Mouse (Mus musculus) kidney, adult 2 months (tissue): ENCODE measurements around the gene Slc25a47.

ENCODE experiments used
- CTCF ChIP-seq: fragments of 200-500 bp; conservative IDR thresholded peaks from 2 replicates; pipeline ENCODE4 v1.5.1; 2011; ENCODE audit warnings: low read depth, mild to moderate bottlenecking, control low read depth, low read length, moderate library complexity, mixed read lengths; ENCODE audit not compliant: insufficient read depth, insufficient read length
- POLR2A ChIP-seq: fragments of 200-500 bp; IDR thresholded peaks from one replicate; pipeline ENCODE4 v1.6.1; 2011; ENCODE audit warnings: low read depth, low read length, control low read depth

DNA sequence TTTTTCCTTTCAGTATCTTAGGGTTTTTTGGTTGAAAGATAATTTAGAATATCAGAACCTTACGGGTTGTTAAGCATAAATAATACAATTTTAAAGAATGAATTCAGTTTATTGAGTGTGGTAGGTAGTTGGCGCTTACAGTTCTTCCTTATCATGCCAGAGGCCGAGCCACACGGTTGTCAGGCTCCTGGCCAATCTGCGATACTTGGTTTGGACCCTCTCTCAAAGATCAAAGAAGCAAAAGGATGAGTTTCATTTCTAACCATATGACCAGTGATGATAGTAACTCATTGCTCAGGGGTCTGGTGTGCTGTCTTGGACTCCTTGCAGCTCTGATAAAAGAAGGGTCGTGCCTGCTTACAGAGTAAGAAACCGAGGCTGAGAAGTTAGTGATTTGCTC is 25.5 kb upstream of the Slc25a47 start:
- TF ChIP-seq CTCF (no peak), POLR2A (no peak)
